Mouse (Mus musculus): ENCODE results near the gene Lclat1.

DNA sequence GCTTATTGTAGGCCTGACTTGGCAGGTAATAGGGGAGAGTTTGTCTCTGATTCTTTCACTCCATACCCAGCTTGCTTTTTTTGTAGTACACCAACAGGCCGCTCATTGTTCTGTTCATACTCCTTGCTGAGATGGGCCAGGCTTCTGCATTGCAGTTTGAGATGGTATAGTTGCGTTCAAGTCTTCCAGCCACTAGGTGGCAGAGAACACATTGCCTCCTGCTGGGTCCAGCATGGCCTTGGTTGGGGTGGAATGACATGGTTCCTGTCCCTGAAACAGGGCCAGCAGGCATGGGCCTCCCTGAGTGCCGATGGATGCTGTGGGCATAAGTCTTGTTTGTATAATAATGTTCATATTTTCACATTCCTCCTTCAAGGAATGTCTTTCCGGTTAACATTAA is 170.0 kb downstream of the Lclat1 start:
- no peak for TF ChIP-seq CTCF (IDR thresholded peaks at IDR 0.05; ENCODE audit: borderline replicate concordance, extremely low read depth, insufficient read depth, insufficient read length)
- no peak for TF ChIP-seq POLR2A (IDR thresholded peaks at IDR 0.05; ENCODE audit: borderline replicate concordance, extremely low read depth, insufficient read depth, insufficient read length, poor library complexity, severe bottlenecking)
